Mouse (Mus musculus) E14TG2a.4 (cell line): ENCODE data around the gene Izumo4.

Source experiments
- H3K27me3 ChIP-seq: 2 replicates; pipeline ENCODE4 v1.6.1; 2014; ENCODE audit warnings: low read length, control low read depth; ENCODE audit not compliant: insufficient read depth
- H3K36me3 ChIP-seq: 2 replicates; pipeline ENCODE4 v1.6.1; 2014; ENCODE audit warnings: low read length, control low read depth; ENCODE audit not compliant: insufficient read depth
- H3K4me1 ChIP-seq: replicated peaks from 2 replicates; pipeline ENCODE4 v1.6.1; 2014; ENCODE audit warnings: low read depth, low read length, control low read depth
- H3K4me3 ChIP-seq: replicated peaks from 2 replicates; pipeline ENCODE4 v1.5.1; 2014; ENCODE audit warnings: mild to moderate bottlenecking, low read length
- H3K9me3 ChIP-seq: 2 replicates; pipeline ENCODE4 v1.6.1; 2014; ENCODE audit warnings: low read length, control low read depth
- CTCF ChIP-seq: conservative IDR thresholded peaks from 2 replicates; pipeline ENCODE4 v1.5.1; 2014; ENCODE audit warnings: low read length
- NANOG ChIP-seq: IDR thresholded peaks from 2 replicates; pipeline ENCODE4 v1.6.1; 2014; ENCODE audit warnings: borderline replicate concordance, low read length, mixed read lengths
- POU5F1 ChIP-seq: IDR thresholded peaks from 2 replicates; pipeline ENCODE4 v1.6.1; 2014; ENCODE audit warnings: low read length, borderline replicate concordance

The Izumo4 gene

GRCm38 (mm10) chr10:80701721-80702535 is at the start of gene Izumo4, which contains the start of gene Mob3a:
Gene Izumo4 (plus strand): TSS chr10:80702184.
Gene Mob3a (minus strand): TSS chr10:80701977.
- TF ChIP-seq NANOG: no peak
- no peak for TF ChIP-seq POU5F1
- TF ChIP-seq CTCF: no peak
- Histone ChIP-seq H3K4me3 (peak within 1 kb of the TSS; percentile 89), H3K27me3 (no peaks in the 10 kb centered on the region), H3K36me3 (peaks cover 51% of the 10 kb centered on the region), H3K9me3 (no peaks in the 10 kb centered on the region), H3K4me1 (peaks cover 66% of the 10 kb centered on the region)

- no peaks in the 10 kb centered on the region for H3K9me3 ChIP-seq
- TF ChIP-seq CTCF (no peak), POU5F1 (no peak), NANOG (no peak)
- H3K36me3 ChIP-seq: peaks cover 64% of the 10 kb centered on the region
- H3K27me3 ChIP-seq: no peaks in the 10 kb centered on the region
- H3K4me1 ChIP-seq: peaks cover 85% of the 10 kb centered on the region
- H3K4me3 ChIP-seq: no peak overlapping the region
Observed at GRCm38 (mm10) chr10:80653156-80653720, 48.7 kb upstream of the Izumo4 start.

- peaks cover 50% of the 10 kb centered on the region for H3K36me3 ChIP-seq
- peaks cover 89% of the 10 kb centered on the region for H3K4me1 ChIP-seq
- TF ChIP-seq CTCF (no peak), NANOG (no peak), POU5F1 (no peak)
- no peaks in the 10 kb centered on the region for H3K9me3 ChIP-seq
- peak overlapping the region; percentile 93 for H3K4me3 ChIP-seq
- no peaks in the 10 kb centered on the region for H3K27me3 ChIP-seq
Observed at GRCm38 (mm10) chr10:80654866-80655265, 47.1 kb upstream of the Izumo4 start.

GRCm38 (mm10) chr10:80655406-80656129 is 46.4 kb upstream of the Izumo4 start:
- Histone ChIP-seq H3K4me3 (peak overlapping the region; percentile 93), H3K9me3 (no peaks in the 10 kb centered on the region), H3K27me3 (no peaks in the 10 kb centered on the region), H3K4me1 (peaks cover 85% of the 10 kb centered on the region), H3K36me3 (peaks cover 44% of the 10 kb centered on the region)
- TF ChIP-seq POU5F1 (no peak), NANOG (no peak), CTCF (no peak)

- no peaks in the 10 kb centered on the region for H3K9me3 ChIP-seq
- no peak for TF ChIP-seq CTCF
- TF ChIP-seq POU5F1: no peak
- no peak for TF ChIP-seq NANOG
- H3K36me3 ChIP-seq: peaks cover 36% of the 10 kb centered on the region
Observed at GRCm38 (mm10) chr10:80656130-80656862, 45.7 kb upstream of the Izumo4 start.

GRCm38 (mm10) chr10:80656863-80657623 is 44.9 kb upstream of the Izumo4 start, which contains the start of gene Btbd2:
Gene Btbd2 (minus strand): TSS chr10:80657071.
- Histone ChIP-seq H3K9me3 (no peaks in the 10 kb centered on the region), H3K27me3 (no peaks in the 10 kb centered on the region), H3K4me1 (peaks cover 80% of the 10 kb centered on the region), H3K36me3 (peaks cover 29% of the 10 kb centered on the region), H3K4me3 (peak within 1 kb of the TSS; percentile 93)
- TF ChIP-seq POU5F1 (no peak), CTCF (no peak), NANOG (no peak)

More at GRCm38 (mm10) chr10:80656130-80656862, 45.7 kb upstream of the Izumo4 start:
- Histone ChIP-seq H3K4me3 (peak overlapping the region; percentile 93), H3K27me3 (no peaks in the 10 kb centered on the region), H3K4me1 (peaks cover 85% of the 10 kb centered on the region)

- Histone ChIP-seq H3K36me3 (peaks cover 17% of the 10 kb centered on the region), H3K4me1 (peaks cover 77% of the 10 kb centered on the region), H3K9me3 (no peaks in the 10 kb centered on the region), H3K4me3 (0 out of 2 replicates have a peak overlapping the region, but pooled peaks have one; percentile 18), H3K27me3 (no peaks in the 10 kb centered on the region)
- TF ChIP-seq CTCF: no peak
- TF ChIP-seq NANOG: no peak
- TF ChIP-seq POU5F1: no peak
Observed at GRCm38 (mm10) chr10:80658194-80658840, 43.7 kb upstream of the Izumo4 start.
